Mouse (Mus musculus) large intestine, adult 2 months (tissue): Measurements from ENCODE around the gene Bfsp1. TPM values are rescaled to one million over a fixed set of nuclear protein-coding genes. Genes with fewer than 3 reads are reported as not detected.

ENCODE experiments used
- DNase-seq: peaks from one replicate; pipeline ENCODE4 v3.0.0-alpha.2; 2012; ENCODE audit warnings: low read depth, low spot score
- WGBS: fragments of 180-500 bp; shearing (Covaris S2); methylation state at CpG from one replicate; pipeline ENCODE4 v1.1.7; 2018; 5-methylcytosine and 5-hydroxymethylcytosine counted together
- polyA plus RNA-seq: library from polyadenylated mRNA; depleted of rRNA; stranded (reverse); fragments of >200 nt; gene quantifications from 2 replicates; pipeline ENCODE4 v1.2.3, GENCODE M21; 2012; rRNA removed

The Bfsp1 gene
- polyA plus RNA-seq, result 3.2 and 5.1 TPM in 2 replicates

- 5% methylated on average over 86 of the region's 86 CpGs for WGBS
- no peak for DNase-seq
Measured at GRCm38 (mm10) chr2:143862484-143863231, at the start of gene Bfsp1. Gene Bfsp1 (minus strand): TSS chr2:143863173.

GRCm38 (mm10) chr2:143912199-143912598 is 49.2 kb upstream of the Bfsp1 start:
- no peak for DNase-seq
- 36% methylated on average over 2 of the region's 2 CpGs for WGBS

GRCm38 (mm10) chr2:143909230-143909629 is 46.3 kb upstream of the Bfsp1 start:
- 92% methylated on average over 2 of the region's 2 CpGs for WGBS
- DNase-seq, result no peak

- 44% methylated on average over 5 of the region's 5 CpGs for WGBS
- no peak for DNase-seq
Measured at GRCm38 (mm10) chr2:143904896-143905295, 41.9 kb upstream of the Bfsp1 start.

- DNase-seq, result no peak
Measured at GRCm38 (mm10) chr2:143903376-143904045, 40.5 kb upstream of the Bfsp1 start.

GRCm38 (mm10) chr2:143900821-143901351 is 37.9 kb upstream of the Bfsp1 start:
- WGBS, result 38% methylated on average over 5 of the region's 5 CpGs
- no peak for DNase-seq

More at GRCm38 (mm10) chr2:143903376-143904045, 40.5 kb upstream of the Bfsp1 start:
- WGBS, result 12% methylated on average over 9 of the region's 9 CpGs

- 59% methylated on average over 9 of the region's 9 CpGs for WGBS
- DNase-seq, result no peak
Measured at GRCm38 (mm10) chr2:143899470-143900220, 36.7 kb upstream of the Bfsp1 start.

GRCm38 (mm10) chr2:143891302-143892048 is 28.5 kb upstream of the Bfsp1 start:
- WGBS, result 90% methylated on average over 10 of the region's 10 CpGs
- DNase-seq, result no peak

- no peak for DNase-seq
- 27% methylated on average over 12 of the region's 12 CpGs for WGBS
Measured at GRCm38 (mm10) chr2:143889860-143890433, 27.0 kb upstream of the Bfsp1 start.

- 54% methylated on average over 15 of the region's 15 CpGs for WGBS
- DNase-seq, result no peak
Measured at GRCm38 (mm10) chr2:143889131-143889859, 26.3 kb upstream of the Bfsp1 start.

GRCm38 (mm10) chr2:143882606-143883288 is 19.8 kb upstream of the Bfsp1 start:
- 90% methylated on average over 10 of the region's 10 CpGs for WGBS
- no peak for DNase-seq

GRCm38 (mm10) chr2:143882002-143882401 is 19.0 kb upstream of the Bfsp1 start:
- DNase-seq, result no peak
- whole genome bisulfite sequencing, result 89% methylated on average over 4 of the region's 4 CpGs

GRCm38 (mm10) chr2:143879311-143879710 is 16.3 kb upstream of the Bfsp1 start:
- no peak for DNase-seq
- WGBS, result 83% methylated on average over 6 of the region's 6 CpGs

- WGBS, result 27% methylated on average over 4 of the region's 4 CpGs
- DNase-seq, result no peak
Measured at GRCm38 (mm10) chr2:143876929-143877632, 14.1 kb upstream of the Bfsp1 start.

GRCm38 (mm10) chr2:143876026-143876425 is 13.1 kb upstream of the Bfsp1 start:
- DNase-seq, result no peak
- WGBS, result 81% methylated on average over 1 of the region's 1 CpGs

GRCm38 (mm10) chr2:143870936-143871688 is 8.1 kb upstream of the Bfsp1 start:
- no peak for DNase-seq

GRCm38 (mm10) chr2:143867326-143867725 is 4.4 kb upstream of the Bfsp1 start:
- 2% methylated on average over 6 of the region's 6 CpGs for WGBS
- DNase-seq, result peak; percentile 65

More at GRCm38 (mm10) chr2:143870936-143871688, 8.1 kb upstream of the Bfsp1 start:
- WGBS, result 52% methylated on average over 10 of the region's 10 CpGs
